Mouse (Mus musculus) mouse embryonic stem cell (cell line): Measurements from ENCODE around the gene Calm1.

Source experiments
- in situ Hi-C, 2 experiments: fragments of 300-500 bp; cut with MboI; formaldehyde crosslinking; loops; 1 replicate in 1 of 2; 3 replicates in 1 of 2; pipeline ENCODE4 v1.14.3; 2019 to 2020; ENCODE audit warnings: low sequenced_read_pairs in 2 of 2, low pct_unique_long_range_greater_than_20kb in 1 of 2, mixed read lengths in 1 of 2; ENCODE audit not compliant: unreplicated experiment in 1 of 2

Gene Calm1

GRCm38 (mm10) chr12:100187013-100187755, 12.1 kb upstream of the Calm1 start:
- in situ Hi-C loops = loop anchor here in 1 of 2 experiments (10.0 kb wide), 1 partner anchor 298 kb away; no protein-coding TSS in a partner anchor

- in situ Hi-C loops = loop anchor here in 1 of 2 experiments (10.0 kb wide), 1 partner anchor 297 kb away; no protein-coding TSS in a partner anchor
Observed at GRCm38 (mm10) chr12:100187756-100188430, 11.3 kb upstream of the Calm1 start.

- in situ Hi-C loops = no loop called here
Observed at GRCm38 (mm10) chr12:100190802-100191201, 8.4 kb upstream of the Calm1 start.

GRCm38 (mm10) chr12:100194181-100194580, 5.1 kb upstream of the Calm1 start:
- in situ Hi-C loops = no loop called here

GRCm38 (mm10) chr12:100196786-100197185, 2.4 kb upstream of the Calm1 start:
- in situ Hi-C loops = no loop called here

GRCm38 (mm10) chr12:100199891-100200644, 833 bp downstream of the Calm1 start:
- in situ Hi-C loops = no loop called here

GRCm38 (mm10) chr12:100200645-100201362, 1.6 kb downstream of the Calm1 start:
- in situ Hi-C loops = no loop called here

GRCm38 (mm10) chr12:100201363-100201711, 2.1 kb downstream of the Calm1 start:
- in situ Hi-C loops = no loop called here

- in situ Hi-C loops = no loop called here
Observed at GRCm38 (mm10) chr12:100201838-100202237, 2.6 kb downstream of the Calm1 start.

GRCm38 (mm10) chr12:100203759-100204158, 4.5 kb downstream of the Calm1 start:
- in situ Hi-C loops = no loop called here

- in situ Hi-C loops = no loop called here
Observed at GRCm38 (mm10) chr12:100205156-100205555, 5.9 kb downstream of the Calm1 start.

- in situ Hi-C loops = no loop called here
Observed at GRCm38 (mm10) chr12:100206521-100206920, 7.3 kb downstream of the Calm1 start.

GRCm38 (mm10) chr12:100206926-100207325, 7.7 kb downstream of the Calm1 start:
- in situ Hi-C loops = no loop called here

- in situ Hi-C loops = no loop called here
Observed at GRCm38 (mm10) chr12:100209701-100210478, 10.7 kb downstream of the Calm1 start.

- in situ Hi-C loops = no loop called here
Observed at GRCm38 (mm10) chr12:100210973-100211372, 11.7 kb downstream of the Calm1 start.

- in situ Hi-C loops = no loop called here
Observed at GRCm38 (mm10) chr12:100211453-100212185, 12.4 kb downstream of the Calm1 start.

- in situ Hi-C loops = no loop called here
Observed at GRCm38 (mm10) chr12:100212397-100212796, 13.2 kb downstream of the Calm1 start.
